Mouse (Mus musculus) midbrain, postnatal 0 days (tissue): ENCODE data around the gene Pax3. TPM values are rescaled to one million over a fixed set of nuclear protein-coding genes. Genes with fewer than 3 reads are reported as not detected.

Experiments used
- ATAC-seq: fragments of 200-750 bp; cut with Nextera tagmentation; 2 replicates; pipeline ENCODE4 v1.8.0; 2017; ENCODE audit warnings: moderate number of reproducible peaks, mild to moderate bottlenecking, moderate TSS enrichment, moderate library complexity; ENCODE audit not compliant: low FRiP score
- DNase-seq: peaks from one replicate; pipeline ENCODE4 v3.0.0-alpha.2; 2015; ENCODE audit warnings: low spot score
- H3K27ac ChIP-seq: fragments of 300-500 bp; sonication (generic); 2 replicates; pipeline ENCODE4 v1.5.1; 2014; ENCODE audit warnings: low read depth, mild to moderate bottlenecking, low read length, mixed read lengths
- H3K27me3 ChIP-seq: fragments of 300-500 bp; sonication (generic); 2 replicates; pipeline ENCODE4 v1.6.1; 2014; ENCODE audit warnings: low read length, control low read depth, mixed read lengths; ENCODE audit not compliant: insufficient read depth
- H3K36me3 ChIP-seq: fragments of 300-500 bp; sonication (generic); 2 replicates; pipeline ENCODE4 v1.6.1; 2014; ENCODE audit warnings: low read length, control low read depth, mixed read lengths; ENCODE audit not compliant: insufficient read depth
- H3K4me1 ChIP-seq: fragments of 300-500 bp; sonication (generic); 2 replicates; pipeline ENCODE4 v1.6.1; 2014; ENCODE audit warnings: mild to moderate bottlenecking, control low read depth, antibody characterized with exemption, low read length, mixed read lengths; ENCODE audit not compliant: insufficient read depth
- H3K4me2 ChIP-seq: fragments of 300-500 bp; sonication (generic); 2 replicates; pipeline ENCODE4 v1.6.1; 2014; ENCODE audit warnings: low read depth, mild to moderate bottlenecking, low read length, mixed read lengths; ENCODE audit not compliant: poor library complexity, severe bottlenecking
- H3K4me3 ChIP-seq: fragments of 300-500 bp; sonication (generic); 2 replicates; pipeline ENCODE4 v1.5.1; 2014; ENCODE audit warnings: low read depth, mild to moderate bottlenecking, low read length, moderate library complexity
- H3K9ac ChIP-seq: fragments of 300-500 bp; sonication (generic); replicated peaks from 2 replicates; pipeline ENCODE4 v1.6.1; 2014; ENCODE audit warnings: mild to moderate bottlenecking, low read length, moderate library complexity, mixed read lengths; ENCODE audit not compliant: poor library complexity, severe bottlenecking
- H3K9me3 ChIP-seq: fragments of 300-500 bp; sonication (generic); 2 replicates; pipeline ENCODE4 v1.6.1; 2016; ENCODE audit warnings: low read length, control low read depth
- CTCF ChIP-seq: IDR thresholded peaks from 2 replicates; pipeline ENCODE4 v1.5.1; 2016; ENCODE audit warnings: antibody characterized with exemption, mild to moderate bottlenecking
- WGBS: fragments of 180-500 bp; shearing (Covaris S2); extraction: QIAGEN DNeasy Blood & Tissue Kit; methylation state at CpG from one replicate; pipeline ENCODE4 v1.1.7; 2014; 5-methylcytosine and 5-hydroxymethylcytosine counted together
- polyA plus RNA-seq: library from polyadenylated mRNA; unstranded; fragments of >200 nt; fragmentation: Nextera tagmentation; extraction: Ambion mirVana; gene quantifications from 2 replicates; pipeline ENCODE4 v1.2.1, GENCODE M21; 2015
- total RNA-seq: library from RNA; depleted of rRNA; stranded (reverse); fragments of >200 nt; gene quantifications from 2 replicates; pipeline ENCODE4 v1.2.3, GENCODE M21; 2014

The Pax3 gene
- total and polyA plus RNA-seq, 2 experiments from 2014 or later, result 4.5 to 5.8 TPM

- peaks cover 40% of the 10 kb centered on the region for H3K27me3 ChIP-seq
- no peak overlapping the region for H3K27ac ChIP-seq
- DNase-seq, result no peak
- H3K9me3 ChIP-seq, result no peaks in the 10 kb centered on the region
- no peak overlapping the region for H3K4me3 ChIP-seq
- TF ChIP-seq CTCF, result no peak
- no peak overlapping the region for H3K4me2 ChIP-seq
- no peaks in the 10 kb centered on the region for H3K4me1 ChIP-seq
- H3K36me3 ChIP-seq, result no peaks in the 10 kb centered on the region
- H3K9ac ChIP-seq, result no peak overlapping the region
- no peak for ATAC-seq
- 24% methylated on average over 6 of the region's 6 CpGs for WGBS
These were observed 24.6 kb downstream of the Pax3 start for GRCm38 (mm10) chr1:78172334-78172733.

GRCm38 (mm10) chr1:78171671-78172070 is 25.3 kb downstream of the Pax3 start:
- no peak overlapping the region for H3K4me2 ChIP-seq

GRCm38 (mm10) chr1:78170771-78171170 is 26.2 kb downstream of the Pax3 start:
- peaks cover 38% of the 10 kb centered on the region for H3K27me3 ChIP-seq
- TF ChIP-seq CTCF, result no peak
- WGBS, result 24% methylated on average over 9 of the region's 9 CpGs
- no peaks in the 10 kb centered on the region for H3K36me3 ChIP-seq
- no peak overlapping the region for H3K4me2 ChIP-seq
- H3K27ac ChIP-seq, result no peak overlapping the region
- no peaks in the 10 kb centered on the region for H3K4me1 ChIP-seq
- ATAC-seq, result no peak
- no peaks in the 10 kb centered on the region for H3K9me3 ChIP-seq
- no peak for DNase-seq
- no peak overlapping the region for H3K4me3 ChIP-seq
- no peak overlapping the region for H3K9ac ChIP-seq

More at GRCm38 (mm10) chr1:78171671-78172070, 25.3 kb downstream of the Pax3 start:
- peak; percentile 79 for DNase-seq
- no peak for TF ChIP-seq CTCF
- Histone ChIP-seq H3K9ac (no peak overlapping the region), H3K27ac (no peak overlapping the region), H3K36me3 (no peaks in the 10 kb centered on the region), H3K4me3 (no peak overlapping the region), H3K27me3 (peaks cover 44% of the 10 kb centered on the region), H3K4me1 (no peaks in the 10 kb centered on the region), H3K9me3 (no peaks in the 10 kb centered on the region)
- no peak for ATAC-seq
- WGBS, result 22% methylated on average over 1 of the region's 1 CpGs

GRCm38 (mm10) chr1:78168796-78169195 is 28.1 kb downstream of the Pax3 start:
- no peak for DNase-seq
- no peaks in the 10 kb centered on the region for H3K36me3 ChIP-seq
- TF ChIP-seq CTCF, result no peak
- no peak overlapping the region for H3K4me3 ChIP-seq
- H3K9me3 ChIP-seq, result no peaks in the 10 kb centered on the region
- H3K4me1 ChIP-seq, result no peaks in the 10 kb centered on the region
- no peak for ATAC-seq
- no peak overlapping the region for H3K9ac ChIP-seq
- no peak overlapping the region for H3K4me2 ChIP-seq
- 43% methylated on average over 3 of the region's 3 CpGs for WGBS
- no peak overlapping the region for H3K27ac ChIP-seq
- peaks cover 38% of the 10 kb centered on the region for H3K27me3 ChIP-seq

- TF ChIP-seq CTCF, result no peak
- Histone ChIP-seq H3K4me1 (no peaks in the 10 kb centered on the region), H3K4me3 (no peak overlapping the region), H3K9ac (no peak overlapping the region), H3K27me3 (peaks cover 33% of the 10 kb centered on the region), H3K9me3 (no peaks in the 10 kb centered on the region), H3K27ac (no peak overlapping the region), H3K36me3 (no peaks in the 10 kb centered on the region), H3K4me2 (no peak overlapping the region)
- DNase-seq (no peak), ATAC-seq (no peak)
- 26% methylated on average over 18 of the region's 18 CpGs for WGBS
These were observed 29.2 kb downstream of the Pax3 start for GRCm38 (mm10) chr1:78167577-78168286.

GRCm38 (mm10) chr1:78161745-78162144 is 35.2 kb downstream of the Pax3 start:
- DNase-seq, result no peak
- 71% methylated on average over 5 of the region's 5 CpGs for WGBS
- Histone ChIP-seq H3K9ac (no peak overlapping the region), H3K4me2 (no peak overlapping the region), H3K4me1 (no peaks in the 10 kb centered on the region), H3K9me3 (no peaks in the 10 kb centered on the region), H3K27ac (no peak overlapping the region), H3K27me3 (peaks cover 28% of the 10 kb centered on the region), H3K36me3 (no peaks in the 10 kb centered on the region), H3K4me3 (no peak overlapping the region)
- no peak for TF ChIP-seq CTCF
- ATAC-seq, result no peak
